Mouse (Mus musculus): ENCODE measurements around the gene P2rx5.

DNA sequence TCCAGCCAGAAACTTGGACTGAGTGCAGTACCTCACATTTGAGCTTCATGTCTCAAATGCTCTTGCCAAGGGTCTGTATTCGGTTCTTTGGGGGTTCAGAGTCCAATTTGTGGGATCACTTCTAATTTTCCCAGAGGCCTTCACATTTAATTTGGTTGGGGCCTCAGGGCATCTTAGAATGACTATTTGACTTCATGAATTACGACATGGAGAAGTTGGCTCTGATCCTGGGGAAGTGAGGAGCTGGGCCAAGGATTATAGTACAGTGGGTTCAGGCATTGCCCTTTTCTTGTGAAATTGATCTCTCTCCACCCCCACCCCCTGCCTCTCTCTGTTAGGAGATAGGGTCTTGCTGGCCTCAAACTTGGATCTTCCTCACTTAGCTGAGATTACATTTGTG, 40.8 kb downstream of the P2rx5 start:
- TF ChIP-seq POLR2A (IDR thresholded peaks at IDR 0.05; ENCODE audit: insufficient read depth, low read depth, low read length) (no peak), CTCF (IDR thresholded peaks at IDR 0.05; ENCODE audit: insufficient read depth, low read depth, low read length) (no peak)
